Mouse (Mus musculus) testis, adult 2 months (tissue): Measurements from ENCODE around the gene Bank1. TPM values are rescaled to one million over a fixed set of nuclear protein-coding genes. Genes with fewer than 3 reads are reported as not detected.
"Not testable (repeated sequence)": the region's sequence is repeated elsewhere in the genome, so short reads cannot be mapped to it uniquely, and the experiment has no call there.

Source experiments
- H3K27ac ChIP-seq: fragments of 200-500 bp; 2 replicates; pipeline ENCODE4 v1.5.1; 2012; ENCODE audit warnings: low read depth, low read length; ENCODE audit not compliant: control insufficient read depth, insufficient read depth
- H3K27me3 ChIP-seq: fragments of 200-500 bp; 2 replicates; pipeline ENCODE4 v1.6.1; 2012; ENCODE audit warnings: mild to moderate bottlenecking, low read length, moderate library complexity; ENCODE audit not compliant: control insufficient read depth, insufficient read depth
- H3K36me3 ChIP-seq: fragments of 200-500 bp; 2 replicates; pipeline ENCODE4 v1.6.1; 2012; ENCODE audit warnings: mild to moderate bottlenecking, low read length; ENCODE audit not compliant: control insufficient read depth, insufficient read depth
- H3K4me1 ChIP-seq: fragments of 200-500 bp; 2 replicates; pipeline ENCODE4 v1.6.1; 2012; ENCODE audit warnings: low read length; ENCODE audit not compliant: control insufficient read depth, insufficient read depth
- H3K4me3 ChIP-seq: fragments of 200-500 bp; 2 replicates; pipeline ENCODE4 v1.5.1; 2012; ENCODE audit warnings: low read depth, mild to moderate bottlenecking, low read length, moderate library complexity, mixed read lengths; ENCODE audit not compliant: control insufficient read depth
- CTCF ChIP-seq: fragments of 200-500 bp; IDR thresholded peaks from 2 replicates; pipeline ENCODE4 v1.5.1; 2012; ENCODE audit warnings: low read depth, mild to moderate bottlenecking, inconsistent platforms, low read length, moderate library complexity; ENCODE audit not compliant: control insufficient read depth, insufficient read depth, insufficient replicate concordance
- POLR2A ChIP-seq: fragments of 200-500 bp; IDR thresholded peaks from 2 replicates; pipeline ENCODE4 v1.6.1; 2012; ENCODE audit warnings: low read depth, mild to moderate bottlenecking, inconsistent platforms, low read length, moderate library complexity; ENCODE audit not compliant: control insufficient read depth
- polyA plus RNA-seq: library from polyadenylated mRNA; depleted of rRNA; stranded (reverse); fragments of >200 nt; gene quantifications from 2 replicates; pipeline ENCODE4 v1.2.3, GENCODE M21; 2012

Bank1 gene
- polyA plus RNA-seq, 1 experiment = 0.11 TPM

GRCm38 (mm10) chr3:136339896-136340295, 14.0 kb upstream of the Bank1 start:
- no peaks in the 10 kb centered on the region for H3K36me3 ChIP-seq
- no peaks in the 10 kb centered on the region for H3K4me1 ChIP-seq
- no peak overlapping the region for H3K4me3 ChIP-seq
- no peaks in the 10 kb centered on the region for H3K27me3 ChIP-seq
- H3K27ac ChIP-seq = no peak overlapping the region
- TF ChIP-seq CTCF (no peak), POLR2A (no peak)

- TF ChIP-seq POLR2A (no peak), CTCF (no peak)
- Histone ChIP-seq H3K27me3 (no peaks in the 10 kb centered on the region), H3K27ac (no peak overlapping the region), H3K4me3 (no peak overlapping the region), H3K36me3 (no peaks in the 10 kb centered on the region), H3K4me1 (no peaks in the 10 kb centered on the region)
These were observed 5.3 kb upstream of the Bank1 start for GRCm38 (mm10) chr3:136331135-136331534.

GRCm38 (mm10) chr3:136330043-136330442, 4.2 kb upstream of the Bank1 start:
- Histone ChIP-seq H3K4me1 (no peaks in the 10 kb centered on the region), H3K27me3 (no peaks in the 10 kb centered on the region), H3K27ac (no peak overlapping the region), H3K4me3 (no peak overlapping the region), H3K36me3 (no peaks in the 10 kb centered on the region)
- TF ChIP-seq CTCF (no peak), POLR2A (no peak)

- Histone ChIP-seq H3K27ac (no peak overlapping the region), H3K36me3 (no peaks in the 10 kb centered on the region), H3K4me3 (no peak overlapping the region), H3K27me3 (no peaks in the 10 kb centered on the region), H3K4me1 (no peaks in the 10 kb centered on the region)
- TF ChIP-seq CTCF (no peak), POLR2A (no peak)
These were observed 3.3 kb upstream of the Bank1 start for GRCm38 (mm10) chr3:136329133-136329532.

GRCm38 (mm10) chr3:136324716-136325115, 1.1 kb downstream of the Bank1 start:
- not testable (repeated sequence) for H3K4me1 ChIP-seq, H3K27ac ChIP-seq, H3K36me3 ChIP-seq, H3K27me3 ChIP-seq, H3K4me3 ChIP-seq

GRCm38 (mm10) chr3:136321936-136322335, 3.9 kb downstream of the Bank1 start:
- TF ChIP-seq CTCF (no peak), POLR2A (no peak)

GRCm38 (mm10) chr3:136308487-136308886, 17.4 kb downstream of the Bank1 start:
- Histone ChIP-seq H3K4me3 (no peak overlapping the region), H3K27me3 (no peaks in the 10 kb centered on the region), H3K36me3 (no peaks in the 10 kb centered on the region), H3K4me1 (no peaks in the 10 kb centered on the region), H3K27ac (no peak overlapping the region)
- TF ChIP-seq CTCF (no peak), POLR2A (no peak)

More at GRCm38 (mm10) chr3:136321936-136322335, 3.9 kb downstream of the Bank1 start:
- no peaks in the 10 kb centered on the region for H3K4me1 ChIP-seq
- H3K27me3 ChIP-seq = no peaks in the 10 kb centered on the region
- no peaks in the 10 kb centered on the region for H3K36me3 ChIP-seq
- no peak overlapping the region for H3K27ac ChIP-seq
- no peak overlapping the region for H3K4me3 ChIP-seq

- Histone ChIP-seq H3K4me1 (no peaks in the 10 kb centered on the region), H3K27me3 (no peaks in the 10 kb centered on the region), H3K36me3 (no peaks in the 10 kb centered on the region), H3K27ac (no peak overlapping the region), H3K4me3 (no peak overlapping the region)
- TF ChIP-seq CTCF (no peak), POLR2A (no peak)
These were observed 19.2 kb downstream of the Bank1 start for GRCm38 (mm10) chr3:136306564-136307158.
